Mouse (Mus musculus) myocyte (in vitro differentiated cells): ENCODE measurements around the gene Aig1. TPM values are rescaled to one million over a fixed set of nuclear protein-coding genes. Genes with fewer than 3 reads are reported as not detected.
A peak's percentile ranks its signal among the peaks of the same experiment; 100 is the strongest.

Experiments
- H3K27me3 ChIP-seq: one replicate; pipeline ENCODE4 v1.6.1; 2011; ENCODE audit not compliant: control insufficient read depth, insufficient read depth, insufficient read length
- H3K36me3 ChIP-seq: one replicate; pipeline ENCODE4 v1.6.1; 2011; ENCODE audit not compliant: control insufficient read depth, insufficient read depth
- H3K4me2 ChIP-seq: one replicate; pipeline ENCODE4 v1.6.1; 2011; ENCODE audit warnings: low read depth, control low read depth
- H3K4me3 ChIP-seq: one replicate; pipeline ENCODE4 v1.5.1; 2011; ENCODE audit warnings: mild to moderate bottlenecking, control low read depth, moderate library complexity
- H3K79me2 ChIP-seq: one replicate; pipeline ENCODE4 v1.6.1; 2011; ENCODE audit not compliant: control insufficient read depth, insufficient read depth
- H3ac ChIP-seq: one replicate; pipeline ENCODE4 v1.6.1; 2011; ENCODE audit not compliant: control insufficient read depth, insufficient read length
- CEBPB ChIP-seq: IDR thresholded peaks from 2 replicates; pipeline ENCODE4 v1.6.1; 2011; ENCODE audit warnings: mild to moderate bottlenecking, moderate library complexity; ENCODE audit not compliant: poor library complexity, insufficient read depth, severe bottlenecking
- E2F4 ChIP-seq: IDR thresholded peaks from one replicate; pipeline ENCODE4 v1.6.1; 2011; ENCODE audit warnings: mild to moderate bottlenecking, control low read depth, moderate library complexity; ENCODE audit not compliant: insufficient read depth
- MAX ChIP-seq: IDR thresholded peaks from one replicate; pipeline ENCODE4 v1.6.1; 2011; ENCODE audit warnings: low read depth, mild to moderate bottlenecking, control low read depth
- MYOD1 ChIP-seq, 3 experiments: IDR thresholded peaks; one replicate each; pipeline ENCODE4 v1.6.1; 2011; ENCODE audit warnings: control low read depth in 2 of 3, low read depth in 2 of 3, mild to moderate bottlenecking in 2 of 3, moderate library complexity in 1 of 3; ENCODE audit not compliant: insufficient read length in 2 of 3, control insufficient read depth in 1 of 3
- MYOG ChIP-seq, 3 experiments: IDR thresholded peaks; one replicate each; pipeline ENCODE4 v1.6.1; 2011; ENCODE audit warnings: control low read depth in 2 of 3, low read depth in 2 of 3, mild to moderate bottlenecking in 2 of 3; ENCODE audit not compliant: insufficient read length in 2 of 3, control insufficient read depth in 1 of 3, insufficient read depth in 1 of 3
- POLR2A ChIP-seq: IDR thresholded peaks from one replicate; pipeline ENCODE4 v1.6.1; 2011; ENCODE audit warnings: low read depth, mild to moderate bottlenecking, control low read depth, moderate library complexity; ENCODE audit not compliant: insufficient read length
- POLR2AphosphoS2 ChIP-seq: IDR thresholded peaks from one replicate; pipeline ENCODE4 v1.6.1; 2011; ENCODE audit warnings: low read depth, control low read depth; ENCODE audit not compliant: insufficient read length
- REST ChIP-seq: IDR thresholded peaks from one replicate; pipeline ENCODE4 v1.6.1; 2011; ENCODE audit warnings: mild to moderate bottlenecking, control low read depth, moderate library complexity; ENCODE audit not compliant: insufficient read depth, insufficient read length
- SRF ChIP-seq: IDR thresholded peaks from one replicate; pipeline ENCODE4 v1.6.1; 2011; ENCODE audit warnings: low read depth; ENCODE audit not compliant: control insufficient read depth, insufficient read length
- TCF12 ChIP-seq: IDR thresholded peaks from one replicate; pipeline ENCODE4 v1.6.1; 2011; ENCODE audit warnings: mild to moderate bottlenecking, control low read depth; ENCODE audit not compliant: poor library complexity, insufficient read depth, severe bottlenecking
- TCF3 ChIP-seq: IDR thresholded peaks from one replicate; pipeline ENCODE4 v1.6.1; 2011; ENCODE audit warnings: low read depth, control low read depth; ENCODE audit not compliant: insufficient read length
- USF1 ChIP-seq: IDR thresholded peaks from one replicate; pipeline ENCODE4 v1.6.1; 2011; ENCODE audit warnings: low read depth, mild to moderate bottlenecking, control low read depth, moderate library complexity
- polyA plus RNA-seq: library from polyadenylated mRNA; unstranded; fragments of >200 nt; fragmentation: generic; extraction: Trizol; gene quantifications from one replicate; pipeline ENCODE4 v1.2.1, GENCODE M21; 2012; ENCODE audit warnings: missing spikeins

Aig1 gene
- polyA plus RNA-seq, 1 experiment = 31.3 TPM

DNA sequence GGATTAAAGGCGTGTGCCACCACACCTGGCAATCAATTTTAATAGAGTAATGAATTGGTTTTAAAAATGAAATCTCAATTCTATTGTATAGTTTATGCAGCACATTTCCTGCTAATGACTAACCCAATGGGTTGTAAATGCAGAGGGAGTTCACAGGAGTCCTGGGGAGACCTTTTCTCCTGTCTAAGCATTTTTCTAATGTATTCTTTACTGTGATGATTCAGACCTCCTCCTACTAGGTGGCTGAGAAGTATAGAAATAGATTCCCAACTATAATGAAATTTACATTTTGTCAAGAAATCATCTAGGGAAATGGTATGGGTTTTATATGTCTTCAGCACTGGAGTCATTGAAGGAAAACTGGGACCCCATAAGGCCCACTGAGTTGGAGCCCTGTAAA is 114.1 kb downstream of the Aig1 start:
- no peak overlapping the region for H3K4me3 ChIP-seq
- H3ac ChIP-seq = no peak overlapping the region
- no peak overlapping the region for H3K4me2 ChIP-seq
- TF ChIP-seq TCF12 (no peak), E2F4 (no peak), MYOG (IDR thresholded peaks at IDR 0.05; ENCODE audit: control insufficient read depth in 1 of 3, insufficient read depth in 1 of 3, insufficient read length in 2 of 3, low read depth in 2 of 3) (no peak), CEBPB (no peak), TCF3 (no peak), POLR2AphosphoS2 (no peak), SRF (no peak), POLR2A (no peak), REST (no peak), MYOD1 (IDR thresholded peaks at IDR 0.05; ENCODE audit: control insufficient read depth in 1 of 3, insufficient read length in 2 of 3, low read depth in 2 of 3) (no peak), MAX (no peak), USF1 (no peak)
- no peaks in the 10 kb centered on the region for H3K36me3 ChIP-seq
- H3K27me3 ChIP-seq = no peaks in the 10 kb centered on the region
- H3K79me2 ChIP-seq = no peaks in the 10 kb centered on the region

DNA sequence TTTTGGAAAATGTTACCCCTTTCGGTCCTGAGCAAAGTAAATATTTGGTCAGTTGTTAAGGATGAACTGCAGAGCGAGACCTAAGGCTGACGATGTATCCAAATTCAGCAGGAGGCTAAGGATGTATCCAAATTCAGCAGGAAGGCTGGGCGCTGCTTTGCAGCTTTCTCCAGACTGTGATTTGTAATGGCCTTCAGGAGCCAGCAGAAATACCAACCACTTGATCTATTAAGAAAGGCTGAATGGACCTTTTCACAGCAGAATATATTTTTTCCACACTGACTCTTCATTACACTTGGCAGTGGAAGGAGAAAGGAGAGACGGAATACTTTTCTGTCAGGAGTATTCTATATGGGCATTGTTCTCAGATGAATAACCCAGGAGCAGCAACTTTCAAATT is 115.0 kb downstream of the Aig1 start:
- H3K4me3 ChIP-seq = no peak overlapping the region
- H3K79me2 ChIP-seq = no peaks in the 10 kb centered on the region
- H3ac ChIP-seq = no peak overlapping the region
- no peak overlapping the region for H3K4me2 ChIP-seq
- TF ChIP-seq SRF = no peak
- TF ChIP-seq REST = no peak
- TF ChIP-seq TCF3 = no peak
- no peak for TF ChIP-seq MYOG (IDR thresholded peaks at IDR 0.05; ENCODE audit: control insufficient read depth in 1 of 3, insufficient read depth in 1 of 3, insufficient read length in 2 of 3, low read depth in 2 of 3)
- TF ChIP-seq CEBPB = no peak
- TF ChIP-seq E2F4 = no peak
- TF ChIP-seq MAX = no peak
- no peak for TF ChIP-seq TCF12
- no peak for TF ChIP-seq POLR2AphosphoS2
- TF ChIP-seq POLR2A = no peak
- TF ChIP-seq MYOD1 (IDR thresholded peaks at IDR 0.05; ENCODE audit: control insufficient read depth in 1 of 3, insufficient read length in 2 of 3, low read depth in 2 of 3) = no peak
- no peak for TF ChIP-seq USF1
- no peaks in the 10 kb centered on the region for H3K36me3 ChIP-seq
- H3K27me3 ChIP-seq = no peaks in the 10 kb centered on the region

DNA sequence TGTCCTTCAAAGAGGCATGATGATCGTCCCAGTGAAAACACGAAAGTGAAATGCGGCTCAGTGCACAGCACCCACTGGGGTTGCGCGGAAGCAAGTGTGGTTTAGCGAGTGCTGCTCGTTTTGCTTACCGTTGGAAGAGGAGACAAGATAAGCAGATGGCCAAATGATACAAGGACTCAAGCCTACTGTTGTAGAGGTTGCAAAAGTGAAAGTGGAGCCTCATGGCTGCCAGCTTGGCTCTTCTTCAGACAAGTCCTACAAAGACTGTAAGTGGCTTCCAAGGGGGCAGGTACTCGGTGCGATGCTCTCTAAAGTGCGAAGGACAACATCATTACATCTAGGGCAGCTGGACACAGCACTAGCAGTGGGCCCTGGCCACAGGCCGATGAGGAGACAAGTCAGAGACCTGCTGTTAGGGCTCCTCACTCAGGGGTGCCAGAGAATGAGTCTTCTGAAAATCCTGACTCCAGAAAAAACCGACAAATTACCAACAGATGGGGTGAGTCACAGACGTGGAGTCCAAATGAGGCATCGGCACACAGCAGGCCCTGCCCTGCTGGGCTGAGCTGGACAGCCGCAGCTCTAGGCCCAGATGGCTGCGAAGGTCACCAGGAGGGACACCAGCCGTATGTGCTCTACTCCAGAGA is 129.2 kb downstream of the Aig1 start:
- H3K36me3 ChIP-seq = no peaks in the 10 kb centered on the region
- H3K79me2 ChIP-seq = no peaks in the 10 kb centered on the region

DNA sequence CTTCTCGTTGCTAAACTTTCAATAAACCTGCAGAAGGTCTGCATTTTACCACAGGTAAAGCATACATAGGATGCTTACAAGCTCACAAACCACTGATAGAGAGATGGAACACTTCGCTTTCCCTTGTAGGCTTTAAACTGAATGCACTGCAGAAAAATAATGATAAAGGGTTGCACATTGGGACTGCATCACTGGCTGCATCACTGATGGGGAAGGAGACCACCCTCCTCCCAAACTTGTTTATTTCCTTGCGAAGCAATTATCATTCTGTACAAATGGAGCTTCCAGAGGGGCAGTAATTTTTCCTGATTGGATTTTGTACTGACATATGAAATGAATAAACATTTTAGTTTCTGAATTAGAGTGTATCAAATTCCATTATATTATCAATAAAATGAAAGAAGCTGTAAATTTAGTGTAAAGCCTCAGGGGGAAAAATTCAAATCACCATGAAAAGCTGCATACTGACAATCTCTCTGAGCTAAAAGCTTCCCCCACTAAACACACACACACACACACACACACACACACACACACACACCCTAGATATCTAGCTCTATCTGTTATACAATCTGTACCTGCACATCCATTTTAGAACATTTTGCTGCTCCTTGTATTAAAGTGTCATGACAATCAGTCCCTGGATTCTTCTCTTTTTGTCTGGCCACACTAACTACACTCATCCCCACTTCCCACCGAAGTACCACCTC is 138.6 kb downstream of the Aig1 start:
- H3ac ChIP-seq = no peak overlapping the region
- no peak overlapping the region for H3K4me3 ChIP-seq
- TF ChIP-seq POLR2AphosphoS2 = no peak
- no peak for TF ChIP-seq CEBPB
- no peak for TF ChIP-seq TCF12
- TF ChIP-seq MYOD1 (IDR thresholded peaks at IDR 0.05; ENCODE audit: control insufficient read depth in 1 of 3, insufficient read length in 2 of 3, low read depth in 2 of 3) = no peak
- no peak for TF ChIP-seq E2F4
- TF ChIP-seq REST = no peak
- no peak for TF ChIP-seq MAX
- no peak for TF ChIP-seq TCF3
- TF ChIP-seq POLR2A = no peak
- no peak for TF ChIP-seq MYOG (IDR thresholded peaks at IDR 0.05; ENCODE audit: control insufficient read depth in 1 of 3, insufficient read depth in 1 of 3, insufficient read length in 2 of 3, low read depth in 2 of 3)
- no peaks in the 10 kb centered on the region for H3K27me3 ChIP-seq
- no peak overlapping the region for H3K4me2 ChIP-seq
- H3K36me3 ChIP-seq = no peaks in the 10 kb centered on the region
- H3K79me2 ChIP-seq = no peaks in the 10 kb centered on the region

More for the DNA sequence above, 129.2 kb downstream of the Aig1 start:
- H3K4me3 ChIP-seq = no peak overlapping the region
- H3ac ChIP-seq = no peak overlapping the region
- TF ChIP-seq REST (peak; percentile 9), MAX (peak; percentile 16), USF1 (no peak), MYOD1 (IDR thresholded peaks at IDR 0.05; ENCODE audit: control insufficient read depth in 1 of 3, insufficient read length in 2 of 3, low read depth in 2 of 3) (peak; percentile 7 to 77 (median 59)), MYOG (IDR thresholded peaks at IDR 0.05; ENCODE audit: control insufficient read depth in 1 of 3, insufficient read depth in 1 of 3, insufficient read length in 2 of 3, low read depth in 2 of 3) (peak in 2 of 3 experiments; percentile 55 to 80), TCF12 (peak; percentile 27), CEBPB (no peak), TCF3 (peak; percentile 15), POLR2AphosphoS2 (no peak), SRF (no peak), POLR2A (peak; percentile 63), E2F4 (no peak)
- H3K27me3 ChIP-seq = no peaks in the 10 kb centered on the region
- peak overlapping the region; percentile 83 for H3K4me2 ChIP-seq
